Mouse (Mus musculus) gastrocnemius, adult 18-20 months (tissue): ENCODE results near the gene Rdh16f1. TPM values are rescaled to one million over a fixed set of nuclear protein-coding genes. Genes with fewer than 3 reads are reported as not detected.

Experiments
- DNase-seq: peaks from one replicate; pipeline ENCODE4 v3.0.0; 2021; ENCODE audit warnings: low spot score
- long read RNA-seq, 2 experiments: library from polyadenylated mRNA; stranded (forward); transcript quantifications; one replicate each; pipeline ENCODE4 v2.0.0; 2021
- total RNA-seq, 2 experiments: library from RNA; stranded (reverse); gene quantifications; 2 replicates each; pipeline ENCODE4 v1.2.3; 2021

The Rdh16f1 gene
- under 1 TPM; 0.30 to 0.31 TPM for total RNA-seq
- long read RNA-seq, experiment 1, partial matches to known transcripts: 0 of 2 reads
- long read RNA-seq, experiment 1, other reads (novel, unspliced or antisense): 2 of 2 reads
- long read RNA-seq, experiment 2: 0 reads

DNA sequence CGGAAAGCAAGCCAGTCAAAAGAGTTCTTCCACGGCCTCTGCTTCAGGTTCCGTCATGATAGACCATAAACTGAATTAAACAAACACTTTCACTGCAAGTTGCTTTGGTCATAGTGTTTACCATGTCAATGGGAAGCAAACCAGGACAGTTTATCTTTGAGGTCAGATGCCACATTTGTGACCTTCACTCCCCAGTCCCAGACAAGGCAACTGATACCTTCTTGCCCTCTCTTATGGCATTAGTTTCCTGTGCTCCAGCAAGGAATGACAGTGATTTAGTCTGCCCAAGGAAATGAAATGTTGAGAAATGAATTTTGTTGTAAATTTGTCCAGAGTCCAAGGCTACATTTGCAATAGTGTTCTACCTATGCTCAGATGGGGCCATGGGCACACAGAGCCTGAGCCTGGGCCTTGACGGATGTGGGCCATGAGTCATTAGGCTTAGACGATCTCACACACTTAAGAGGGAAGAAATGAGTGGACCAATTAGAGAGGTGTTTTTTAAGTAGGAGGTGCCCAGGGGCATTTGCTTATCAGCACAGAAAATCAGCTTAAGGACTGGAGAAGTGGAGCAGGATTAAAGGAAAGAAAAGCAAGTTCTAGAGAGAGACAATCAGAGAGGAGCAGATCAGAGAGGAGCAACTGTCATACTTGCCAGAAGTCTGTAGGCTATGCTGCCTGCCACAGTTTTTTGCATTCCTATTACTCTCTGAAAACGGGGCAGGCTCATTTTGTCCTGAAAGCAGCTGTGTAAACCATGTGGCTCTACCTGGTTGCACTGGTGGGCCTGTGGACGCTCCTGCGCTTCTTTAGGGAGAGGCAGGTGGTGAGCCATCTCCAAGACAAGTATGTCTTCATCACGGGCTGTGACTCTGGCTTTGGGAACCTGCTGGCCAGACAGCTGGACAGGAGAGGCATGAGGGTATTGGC is at the start of gene Rdh16f1, which contains the start of gene Rdh1:
TSS of gene Rdh16f1 (plus strand) at position 607 of the 930 bp plus-strand sequence.
TSS of gene Rdh1 (plus strand) at position 541 of the 930 bp plus-strand sequence.
- DNase-seq: no peak

DNA sequence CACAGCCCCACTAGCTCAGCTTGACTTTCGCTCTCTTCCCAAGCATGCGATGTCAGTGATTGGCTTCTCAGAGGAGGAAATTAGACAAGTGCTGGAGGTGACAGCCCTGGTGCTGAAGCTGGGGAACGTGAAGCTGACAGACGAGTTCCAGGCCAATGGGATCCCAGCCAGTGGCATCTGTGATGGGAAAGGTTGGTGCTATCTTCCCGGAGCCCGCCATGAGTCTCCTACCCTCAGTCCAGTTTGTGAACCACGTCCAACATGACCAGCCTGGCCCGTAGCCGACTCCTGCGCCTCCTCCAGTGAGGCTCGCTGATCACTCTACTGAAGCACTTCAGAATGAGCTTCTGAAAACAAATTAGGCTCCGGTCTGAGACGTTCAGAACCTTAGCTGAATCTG is 49.3 kb upstream of the Rdh16f1 start:
- no peak for DNase-seq

DNA sequence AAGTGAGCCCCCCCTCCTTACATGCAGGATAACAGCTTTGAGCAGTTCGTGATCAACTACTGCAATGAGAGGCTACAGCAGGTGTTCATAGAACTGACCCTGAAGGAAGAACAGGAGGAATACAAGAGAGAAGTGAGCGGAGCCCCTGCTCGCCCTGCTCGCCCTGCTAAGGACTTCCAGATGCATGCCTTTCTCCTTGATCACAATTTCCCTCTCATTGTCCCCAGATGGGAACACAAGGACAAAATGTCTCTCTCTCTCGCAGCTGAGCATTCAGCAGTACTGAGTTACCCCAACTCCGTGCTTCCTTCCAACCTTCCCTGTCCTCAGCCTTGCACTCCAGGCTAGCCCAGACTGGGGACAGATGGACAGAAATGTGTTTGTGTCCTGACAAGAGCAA is 46.9 kb upstream of the Rdh16f1 start:
- DNase-seq: no peak

DNA sequence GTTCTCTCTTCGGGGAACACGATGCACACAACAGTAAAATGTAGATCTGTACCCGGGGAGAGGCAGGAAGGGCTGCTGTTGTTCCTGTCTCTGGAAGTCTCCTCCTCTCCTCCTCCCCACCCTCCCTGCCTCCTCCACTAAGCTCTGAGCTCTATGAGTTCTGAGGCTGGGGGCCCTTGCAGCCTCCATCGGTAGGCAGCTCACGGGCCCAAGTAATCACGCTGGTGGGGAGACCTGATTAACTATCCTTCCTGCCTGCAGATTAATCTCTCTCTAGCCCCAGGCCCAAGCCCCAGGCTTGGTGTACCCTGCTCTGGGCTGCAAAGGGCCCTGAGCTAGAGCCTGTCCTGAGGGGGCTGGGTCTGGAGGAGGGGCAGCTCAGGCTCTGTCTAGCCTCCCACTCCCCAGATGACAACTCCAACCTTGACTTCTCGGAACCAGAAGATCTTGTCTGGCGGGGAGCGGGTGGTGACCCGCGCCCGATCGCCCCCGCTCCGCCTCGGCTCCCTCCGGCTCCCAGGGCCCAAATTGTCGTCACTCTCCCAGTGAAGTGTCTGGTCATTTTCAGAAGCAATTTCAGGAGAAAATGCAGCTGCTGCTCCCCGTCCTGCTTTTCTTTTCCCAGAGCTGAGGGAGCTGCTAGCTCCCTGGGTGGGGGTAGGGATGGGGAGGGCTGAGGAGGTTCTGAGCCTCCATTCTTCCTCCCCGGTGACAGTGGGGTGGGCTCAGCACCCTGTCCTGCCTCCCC is 37.7 kb upstream of the Rdh16f1 start:
- DNase-seq: no peak

DNA sequence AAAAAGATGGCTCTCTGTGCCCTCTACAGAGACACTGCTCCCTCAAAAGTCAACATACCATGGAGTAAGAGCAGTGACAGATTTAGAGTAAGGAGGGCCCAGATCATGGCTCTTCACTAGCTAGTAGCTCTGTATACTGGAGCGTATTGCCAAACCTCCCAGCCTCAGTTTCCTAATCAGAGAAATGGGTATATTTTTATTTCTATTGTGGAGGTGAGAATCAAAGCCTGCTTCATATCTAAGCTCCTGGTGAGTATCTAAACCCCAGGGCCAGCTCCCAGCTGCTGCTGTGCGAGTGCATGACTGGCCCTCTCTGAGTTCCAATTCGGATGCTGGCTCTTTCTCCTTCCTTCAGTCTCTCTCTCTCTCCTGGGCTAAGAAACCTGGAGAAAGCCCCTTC is 35.4 kb upstream of the Rdh16f1 start, which contains the start of gene Tac2:
TSS of gene Tac2 (plus strand) at position 301 of the 400 bp plus-strand sequence.
- DNase-seq: no peak

DNA sequence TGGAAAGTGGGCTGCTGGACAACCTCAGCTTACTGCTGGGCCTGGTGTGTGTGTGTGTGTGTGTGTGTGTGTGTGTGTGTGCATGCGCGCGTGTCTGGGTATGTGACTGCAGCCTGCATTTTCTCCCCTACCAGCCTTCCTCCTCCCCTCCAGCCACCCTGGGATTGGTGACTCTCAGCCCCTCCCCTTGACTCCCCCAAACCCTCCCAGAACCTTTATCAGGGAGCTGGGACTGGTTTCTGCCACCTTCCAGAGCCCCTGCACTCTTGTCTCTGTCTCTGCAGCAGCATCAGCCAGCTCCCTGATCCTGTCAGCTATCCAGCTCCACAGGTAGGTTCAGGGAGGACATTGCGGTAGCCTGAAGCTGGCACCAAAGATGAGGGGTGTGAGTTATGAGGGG is 34.5 kb upstream of the Rdh16f1 start:
- DNase-seq: no peak

DNA sequence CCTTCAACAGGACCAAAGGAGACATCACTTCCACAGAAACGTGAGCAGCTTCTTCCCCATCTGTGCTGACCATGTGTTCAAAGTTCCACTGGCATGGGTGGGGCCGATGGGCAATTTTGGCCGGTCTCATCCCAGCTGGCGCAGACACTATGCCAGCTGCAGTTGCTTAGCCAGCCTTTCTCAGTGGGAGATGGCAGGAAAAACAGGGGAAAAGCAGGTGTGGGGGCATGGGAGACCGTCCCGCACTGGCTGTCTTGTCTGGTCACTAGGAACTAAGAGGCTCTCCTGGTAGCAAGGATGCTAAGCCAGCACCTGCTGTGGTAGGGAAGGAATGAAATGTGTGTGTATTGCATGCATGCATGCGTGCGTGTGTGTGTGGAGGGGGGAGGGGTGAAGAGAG is 31.1 kb upstream of the Rdh16f1 start:
- DNase-seq: no peak

DNA sequence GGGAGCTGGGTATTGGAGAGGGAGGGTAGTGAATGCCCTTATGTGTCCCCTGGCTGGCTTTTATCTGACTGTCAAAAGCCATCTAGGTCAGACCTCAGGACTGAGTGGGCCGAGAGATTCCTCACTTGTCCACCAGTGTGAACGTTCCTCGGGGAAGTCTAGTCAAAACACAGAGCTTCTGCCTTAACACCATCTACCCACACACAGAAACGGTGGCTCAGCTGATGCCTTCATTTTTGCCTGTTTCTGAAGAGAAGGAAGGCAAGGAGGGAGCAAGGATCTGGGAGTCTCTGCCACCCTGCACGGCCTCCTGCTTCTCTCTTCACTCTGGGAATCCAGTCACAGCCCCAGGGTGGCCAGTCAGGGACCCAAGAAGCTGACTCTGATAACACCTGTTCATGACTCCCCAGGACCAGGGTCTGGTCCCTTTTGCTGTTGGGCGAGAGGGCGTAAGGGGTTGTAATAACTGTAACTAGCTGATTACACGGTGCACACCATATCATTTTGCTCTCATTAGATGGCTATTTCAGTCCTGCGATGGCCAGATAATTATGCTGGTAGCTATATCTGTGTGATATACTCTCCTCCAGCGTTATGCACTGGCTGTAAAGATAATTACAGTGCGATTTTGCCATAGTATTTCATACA is 29.2 kb upstream of the Rdh16f1 start:
- no peak for DNase-seq

DNA sequence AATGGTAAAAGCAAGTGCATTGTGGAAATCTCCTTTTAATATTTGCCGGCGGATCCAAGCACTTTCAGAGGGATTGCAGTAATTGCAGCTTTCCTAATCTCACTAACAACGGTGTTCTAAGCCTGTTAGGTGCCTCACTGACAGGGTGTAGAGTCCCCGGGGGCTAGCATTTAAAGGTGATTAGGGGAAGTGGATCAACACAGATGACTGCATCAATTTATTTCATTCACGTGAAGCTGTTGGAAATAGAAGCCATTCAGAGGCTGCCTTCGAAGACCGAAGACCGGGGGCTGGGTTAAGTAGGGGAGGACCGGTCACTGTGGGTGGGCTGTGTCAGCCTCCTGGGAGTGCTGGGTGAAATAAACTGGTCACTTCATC is 28.7 kb upstream of the Rdh16f1 start:
- no peak for DNase-seq

DNA sequence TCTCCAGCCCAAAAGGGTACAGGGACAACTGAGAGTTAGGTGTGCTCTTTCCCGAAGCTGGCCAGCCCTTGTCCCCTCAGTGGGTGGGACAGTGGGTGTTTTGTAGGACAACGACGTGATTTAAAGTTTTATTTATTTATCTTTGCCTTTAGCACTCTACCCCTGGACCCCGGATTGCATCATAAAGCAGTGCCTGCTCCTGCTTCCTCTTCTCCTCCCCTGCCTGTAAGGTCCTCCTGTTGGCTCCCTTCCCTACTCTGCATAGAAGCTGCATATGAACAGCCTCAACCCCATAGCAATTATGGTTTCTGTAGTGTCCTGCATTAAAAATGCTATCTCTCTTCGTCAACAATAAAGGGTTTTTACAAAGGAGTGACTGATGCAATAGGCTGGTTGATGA is 28.2 kb upstream of the Rdh16f1 start:
- DNase-seq: no peak

DNA sequence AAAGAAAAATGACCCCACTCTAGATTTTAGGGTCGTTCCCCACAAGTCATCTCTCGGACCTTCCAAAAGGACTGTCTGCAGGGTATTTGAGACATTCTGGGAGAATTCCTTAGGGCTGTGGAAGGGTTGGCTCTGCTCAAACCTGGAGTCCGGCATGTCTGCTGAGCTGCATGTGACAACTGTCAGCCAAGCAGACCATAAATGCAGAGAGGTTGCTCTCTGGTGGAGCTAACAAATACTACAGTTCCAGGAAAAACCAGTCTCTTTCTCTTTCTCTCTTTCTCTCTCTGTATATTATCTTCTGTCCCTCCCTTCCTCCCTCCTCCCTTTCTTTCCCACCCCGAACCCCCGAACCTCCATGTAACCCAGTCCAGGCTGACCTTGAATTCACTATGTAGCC is 25.2 kb upstream of the Rdh16f1 start:
- no peak for DNase-seq

DNA sequence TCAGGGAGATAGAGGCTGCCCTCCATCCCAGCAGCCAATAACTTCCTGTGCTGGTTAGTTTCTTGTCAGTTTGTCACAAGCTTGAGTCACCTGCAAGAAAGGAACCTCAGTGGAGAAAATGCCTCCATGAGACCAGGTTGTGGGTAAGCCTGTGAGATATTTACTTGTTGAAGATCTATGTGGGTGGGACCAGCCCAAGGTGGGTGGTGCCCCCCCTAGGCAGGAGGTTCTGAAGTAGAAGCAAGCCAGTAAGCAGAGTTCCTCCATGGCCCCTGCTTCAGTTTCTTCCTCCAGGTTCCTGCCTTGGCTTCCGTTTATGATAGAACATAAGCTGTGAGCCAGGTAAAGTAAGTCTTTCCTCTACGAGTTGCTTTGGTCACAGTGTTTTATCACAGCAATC is 23.3 kb upstream of the Rdh16f1 start:
- no peak for DNase-seq

DNA sequence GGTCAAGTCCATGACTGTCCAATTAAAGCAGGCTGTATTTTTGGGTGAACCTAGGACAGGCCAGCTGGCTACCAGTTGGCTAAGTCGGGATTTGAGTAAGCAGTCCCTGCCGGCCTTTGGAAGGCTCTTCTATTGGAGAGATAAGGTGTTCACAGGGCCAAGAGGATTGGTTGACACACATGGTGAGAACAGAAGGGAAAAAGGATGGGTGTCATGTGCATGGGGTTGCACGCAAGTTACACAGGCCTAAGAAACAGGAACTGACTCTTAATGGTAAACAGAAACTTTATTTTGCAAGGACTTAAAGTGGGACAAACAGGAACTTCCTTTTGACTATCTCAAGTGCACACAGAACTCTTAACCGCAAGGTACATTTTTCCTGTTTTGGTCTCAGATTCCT is 22.7 kb upstream of the Rdh16f1 start:
- no peak for DNase-seq

DNA sequence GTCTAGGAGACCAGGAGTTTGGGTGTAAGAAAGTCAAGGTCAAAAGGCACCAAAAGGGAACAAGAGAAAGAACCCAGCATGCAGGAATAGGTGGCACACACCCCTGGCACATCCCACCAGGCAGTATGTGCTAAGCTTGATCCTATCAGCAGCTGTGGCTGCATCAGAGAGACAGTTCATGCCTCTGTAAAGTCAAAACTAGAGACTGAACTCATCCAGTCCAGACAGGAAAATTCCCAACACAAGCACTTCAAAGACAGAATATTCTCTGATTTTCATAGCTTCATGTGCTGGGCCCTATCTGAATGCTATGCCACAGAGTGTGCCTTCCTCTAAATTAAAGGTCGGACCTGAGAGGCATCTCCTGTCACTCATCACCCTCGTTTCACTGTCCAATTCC is 22.0 kb upstream of the Rdh16f1 start:
- DNase-seq: no peak

DNA sequence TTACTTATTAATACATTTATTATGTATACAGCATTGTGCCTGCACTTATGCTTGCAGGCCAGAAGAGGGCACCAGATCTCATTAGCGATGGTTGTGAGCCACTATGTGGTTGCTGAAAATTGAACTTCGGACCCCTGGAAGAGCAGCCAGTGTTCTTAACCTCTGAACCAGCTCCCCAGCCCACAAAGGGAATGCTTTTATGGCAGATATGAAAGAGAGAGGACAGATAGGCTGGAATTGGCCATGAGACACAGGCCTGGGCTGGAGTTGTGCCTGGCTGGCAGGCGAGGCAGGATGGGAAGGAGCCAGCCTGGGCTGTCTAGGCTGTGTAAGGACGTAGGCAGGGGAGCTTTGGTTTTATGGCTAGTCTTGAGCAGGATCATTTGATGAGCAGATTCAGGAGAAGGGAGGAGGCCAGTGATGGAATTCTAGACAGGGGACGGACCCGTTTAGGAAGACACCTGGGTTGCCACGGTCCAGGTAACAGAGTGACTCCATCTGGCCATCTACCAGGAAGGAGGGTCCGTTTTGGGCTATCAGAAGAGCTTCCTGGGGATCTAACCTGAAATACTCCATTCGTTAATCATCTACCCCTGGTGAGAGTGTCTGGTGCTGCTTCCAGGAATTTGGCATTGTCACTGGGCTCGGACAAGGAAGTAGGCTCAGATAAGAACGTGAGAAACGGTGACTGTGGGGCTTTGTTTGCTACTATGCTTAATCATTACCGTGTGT is 21.3 kb upstream of the Rdh16f1 start:
- DNase-seq: peak; percentile 41

DNA sequence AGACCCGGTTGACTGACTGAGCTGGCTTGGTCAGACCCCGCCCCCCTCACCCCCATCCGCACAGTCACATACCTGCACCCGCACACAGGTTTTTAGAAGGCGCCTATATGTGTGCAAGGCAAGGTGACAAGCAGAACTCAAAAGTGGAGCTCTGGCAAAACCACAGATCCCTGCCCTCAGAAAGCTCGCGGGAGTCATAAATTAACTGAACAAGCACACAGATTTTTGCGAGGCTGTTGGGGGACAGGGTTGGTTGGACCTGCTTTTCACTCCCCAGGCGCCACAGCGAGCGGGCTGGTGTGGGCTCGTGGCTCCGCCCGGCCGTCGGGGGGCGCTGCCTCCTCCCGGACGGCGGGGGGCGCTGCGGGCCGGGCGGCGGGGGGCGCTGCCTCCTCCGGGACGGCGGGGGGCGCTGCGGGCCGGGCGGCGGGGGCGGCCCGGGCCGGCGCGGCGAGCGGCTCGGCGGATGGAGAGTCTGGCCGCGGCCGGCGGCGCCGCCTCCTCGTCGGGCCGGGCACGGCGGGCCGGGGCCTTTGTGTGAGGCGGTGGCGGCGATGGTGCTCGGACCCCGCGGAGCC is 20.4 kb upstream of the Rdh16f1 start, which contains the start of gene Zbtb39:
TSS of gene Zbtb39 (plus strand) at position 456 of the 578 bp plus-strand sequence.
- peak; percentile 69 for DNase-seq

DNA sequence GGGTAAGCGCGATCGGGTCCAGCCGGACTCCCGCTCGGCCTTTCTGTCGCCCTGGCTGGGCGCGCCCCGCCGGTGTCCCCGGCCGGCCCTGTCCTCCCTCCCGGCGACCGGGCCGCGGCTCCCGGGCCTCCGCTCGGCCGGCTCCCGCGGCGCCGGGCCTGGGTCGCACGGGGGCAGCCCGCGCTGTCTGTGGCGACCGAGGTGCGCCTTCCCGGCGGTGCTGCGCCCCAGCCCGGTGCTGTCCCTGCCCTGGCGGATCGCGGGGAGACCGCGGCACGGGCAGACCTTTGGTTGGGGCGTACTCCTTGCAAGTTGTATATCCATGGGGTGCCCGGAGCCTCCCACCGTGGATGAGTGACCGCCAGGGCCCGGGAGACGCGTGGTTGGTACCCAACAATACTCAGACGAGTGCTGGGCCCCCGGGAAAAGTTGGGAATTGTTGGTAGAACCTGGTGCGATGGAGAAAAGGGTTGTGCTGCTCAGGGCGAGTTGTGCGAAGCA is 19.9 kb upstream of the Rdh16f1 start:
- DNase-seq: no peak

DNA sequence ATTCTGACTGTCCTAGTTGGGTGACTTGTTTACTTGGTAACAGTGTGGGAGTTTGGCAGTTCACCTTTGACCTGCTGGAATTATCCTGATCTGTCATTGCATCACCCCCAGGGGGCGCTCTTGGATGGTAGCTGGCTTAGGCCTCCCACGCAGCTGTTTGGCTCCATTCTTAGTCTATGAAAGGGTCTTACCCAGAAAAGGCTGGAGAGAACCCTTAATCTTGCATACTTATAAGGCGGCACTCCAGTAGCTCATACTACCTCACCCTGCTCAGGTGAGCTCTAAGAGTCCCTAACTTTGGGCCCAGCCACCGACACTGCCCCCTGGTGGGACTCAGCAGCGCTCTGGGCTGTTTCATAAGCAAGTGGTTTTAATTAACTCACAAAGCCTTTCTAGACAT is 14.9 kb upstream of the Rdh16f1 start:
- DNase-seq: no peak

DNA sequence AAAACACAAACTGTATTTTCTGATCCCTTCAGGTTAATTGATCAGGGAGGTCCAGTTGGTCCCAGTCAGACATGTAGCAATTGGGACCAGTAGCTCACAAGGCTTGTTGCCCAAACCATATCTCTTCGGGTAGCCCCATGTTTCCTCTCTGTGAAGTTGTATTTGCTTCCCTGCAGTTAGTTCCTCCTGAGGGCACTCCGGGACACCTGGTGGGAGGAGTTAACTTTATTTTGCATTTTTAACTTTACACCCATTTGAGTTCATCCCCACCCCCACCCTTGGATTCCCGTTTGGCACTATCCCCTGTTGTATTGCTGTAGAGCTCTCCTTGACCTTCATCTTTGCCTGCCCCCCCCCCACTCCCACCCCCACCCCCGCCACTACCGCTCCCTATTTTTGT is 13.7 kb upstream of the Rdh16f1 start:
- DNase-seq: no peak

DNA sequence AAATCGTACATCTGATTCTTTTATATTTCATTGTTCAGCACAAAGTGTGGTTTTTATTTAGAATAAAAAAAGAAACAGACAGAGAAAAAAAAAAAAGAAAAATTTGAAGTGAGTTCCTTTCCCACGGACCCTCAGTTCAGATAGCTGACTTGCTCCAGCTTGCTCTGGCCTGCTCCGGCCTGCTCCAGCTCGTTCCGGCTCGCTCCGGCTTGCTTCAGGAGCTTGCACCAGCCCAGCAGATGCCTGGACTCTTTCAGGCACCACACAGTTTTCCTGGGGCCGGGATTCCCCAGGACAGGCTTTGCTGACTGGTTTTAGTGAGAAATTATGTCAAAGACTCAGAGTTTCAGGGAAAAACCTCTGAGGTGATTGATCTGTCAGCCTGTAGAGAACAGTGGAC is 12.3 kb upstream of the Rdh16f1 start:
- DNase-seq: no peak
